Mouse (Mus musculus) bone marrow macrophage, adult 2 months (primary cell): Measurements from ENCODE around the gene Gm10100.

Experiments used
- CTCF ChIP-seq: IDR thresholded peaks from 2 replicates; pipeline ENCODE4 v1.5.1; 2012; ENCODE audit warnings: low read depth, mild to moderate bottlenecking, low read length, moderate library complexity
- POLR2A ChIP-seq: IDR thresholded peaks from 2 replicates; pipeline ENCODE4 v1.6.1; 2012; ENCODE audit warnings: mild to moderate bottlenecking, low read depth, low read length, borderline replicate concordance

- TF ChIP-seq CTCF: no peak
- no peak for TF ChIP-seq POLR2A
Observed at GRCm38 (mm10) chr10:77709831-77710230, 16.5 kb upstream of the Gm10100 start.
